Mouse (Mus musculus) embryonic facial prominence, embryonic 10.5 days (tissue): ENCODE data around the gene Mfsd6. TPM values are rescaled to one million over a fixed set of nuclear protein-coding genes. Genes with fewer than 3 reads are reported as not detected.

ENCODE experiments used
- DNase-seq: peaks from one replicate; pipeline ENCODE4 v3.0.0-alpha.2; 2017; ENCODE audit warnings: low spot score
- H3K27ac ChIP-seq: fragments of 300-500 bp; sonication (generic); replicated peaks from 2 replicates; pipeline ENCODE4 v1.5.1; 2016; ENCODE audit warnings: mild to moderate bottlenecking
- H3K27me3 ChIP-seq: fragments of 300-500 bp; sonication (generic); replicated peaks from 2 replicates; pipeline ENCODE4 v1.6.1; 2016; ENCODE audit warnings: low read depth, mild to moderate bottlenecking; ENCODE audit not compliant: poor library complexity, severe bottlenecking
- H3K36me3 ChIP-seq: fragments of 300-500 bp; sonication (generic); replicated peaks from 2 replicates; pipeline ENCODE4 v1.6.1; 2016; ENCODE audit warnings: mild to moderate bottlenecking, moderate library complexity
- H3K4me1 ChIP-seq: fragments of 300-500 bp; sonication (generic); 2 replicates; pipeline ENCODE4 v1.6.1; 2016
- H3K4me3 ChIP-seq: fragments of 300-500 bp; sonication (generic); 2 replicates; pipeline ENCODE4 v1.5.1; 2016; ENCODE audit warnings: mild to moderate bottlenecking, moderate library complexity
- H3K9me3 ChIP-seq: fragments of 300-500 bp; sonication (generic); 2 replicates; pipeline ENCODE4 v1.6.1; 2016; ENCODE audit warnings: mild to moderate bottlenecking
- WGBS: fragments of 180-500 bp; shearing (Covaris S2); methylation state at CpG from one replicate; pipeline ENCODE4 v1.1.7; 2016; 5-methylcytosine and 5-hydroxymethylcytosine counted together
- polyA plus RNA-seq: library from polyadenylated mRNA; unstranded; fragments of >200 nt; fragmentation: Nextera tagmentation; extraction: Ambion mirVana; gene quantifications from 2 replicates; pipeline ENCODE4 v1.2.1, GENCODE M21; 2016

Gene Mfsd6
- polyA plus RNA-seq, 1 experiment from 2014 or later: 1.0 TPM

- Histone ChIP-seq H3K27me3 (peaks cover 39% of the 10 kb centered on the region), H3K4me1 (peaks cover 11% of the 10 kb centered on the region), H3K9me3 (no peaks in the 10 kb centered on the region), H3K4me3 (no peak overlapping the region), H3K27ac (no peak overlapping the region), H3K36me3 (no peaks in the 10 kb centered on the region)
- no peak for DNase-seq
- WGBS: 84% methylated on average over 1 of the region's 1 CpGs
Observed at GRCm38 (mm10) chr1:52730258-52730657, 3.0 kb upstream of the Mfsd6 start.

- no peak overlapping the region for H3K27ac ChIP-seq
- DNase-seq: no peak
- no peak overlapping the region for H3K4me3 ChIP-seq
- H3K27me3 ChIP-seq: peaks cover 39% of the 10 kb centered on the region
- WGBS: 91% methylated on average over 5 of the region's 5 CpGs
- no peaks in the 10 kb centered on the region for H3K36me3 ChIP-seq
- peaks cover 11% of the 10 kb centered on the region for H3K4me1 ChIP-seq
- H3K9me3 ChIP-seq: no peaks in the 10 kb centered on the region
Observed at GRCm38 (mm10) chr1:52728857-52729489, 1.7 kb upstream of the Mfsd6 start.

GRCm38 (mm10) chr1:52726371-52727055 lies 749 bp downstream of the Mfsd6 start:
- H3K9me3 ChIP-seq: no peaks in the 10 kb centered on the region
- 1% methylated on average over 56 of the region's 56 CpGs for WGBS
- peaks cover 11% of the 10 kb centered on the region for H3K4me1 ChIP-seq
- H3K4me3 ChIP-seq: peak overlapping the region; percentile 92
- peaks cover 39% of the 10 kb centered on the region for H3K27me3 ChIP-seq
- H3K36me3 ChIP-seq: no peaks in the 10 kb centered on the region
- peak overlapping the region; percentile 86 for H3K27ac ChIP-seq
- DNase-seq: peak; percentile 61

- DNase-seq: no peak
- H3K27me3 ChIP-seq: peaks cover 22% of the 10 kb centered on the region
- 61% methylated on average over 4 of the region's 4 CpGs for WGBS
- H3K9me3 ChIP-seq: no peaks in the 10 kb centered on the region
- no peak overlapping the region for H3K4me3 ChIP-seq
- H3K36me3 ChIP-seq: no peaks in the 10 kb centered on the region
- peaks cover 16% of the 10 kb centered on the region for H3K4me1 ChIP-seq
- H3K27ac ChIP-seq: no peak overlapping the region
Observed at GRCm38 (mm10) chr1:52722586-52722985, 4.7 kb downstream of the Mfsd6 start.

GRCm38 (mm10) chr1:52719096-52719495 lies 8.2 kb downstream of the Mfsd6 start:
- Histone ChIP-seq H3K4me1 (peaks cover 5% of the 10 kb centered on the region), H3K4me3 (no peak overlapping the region), H3K9me3 (no peaks in the 10 kb centered on the region), H3K27ac (no peak overlapping the region), H3K27me3 (no peaks in the 10 kb centered on the region), H3K36me3 (no peaks in the 10 kb centered on the region)
- DNase-seq: peak; percentile 13
- 61% methylated on average over 5 of the region's 5 CpGs for WGBS

GRCm38 (mm10) chr1:52718068-52718748 lies 9.1 kb downstream of the Mfsd6 start:
- peaks cover 5% of the 10 kb centered on the region for H3K4me1 ChIP-seq
- H3K27me3 ChIP-seq: no peaks in the 10 kb centered on the region
- WGBS: 50% methylated on average over 3 of the region's 3 CpGs
- no peak overlapping the region for H3K4me3 ChIP-seq
- no peaks in the 10 kb centered on the region for H3K9me3 ChIP-seq
- H3K36me3 ChIP-seq: no peaks in the 10 kb centered on the region
- no peak overlapping the region for H3K27ac ChIP-seq
- DNase-seq: no peak

GRCm38 (mm10) chr1:52714451-52714850 lies 12.8 kb downstream of the Mfsd6 start:
- H3K27ac ChIP-seq: no peak overlapping the region
- no peaks in the 10 kb centered on the region for H3K9me3 ChIP-seq
- H3K36me3 ChIP-seq: no peaks in the 10 kb centered on the region
- no peak overlapping the region for H3K4me3 ChIP-seq
- no peak for DNase-seq
- WGBS: 54% methylated on average over 1 of the region's 1 CpGs
- no peaks in the 10 kb centered on the region for H3K27me3 ChIP-seq
- H3K4me1 ChIP-seq: peaks cover 5% of the 10 kb centered on the region

GRCm38 (mm10) chr1:52714021-52714420 lies 13.2 kb downstream of the Mfsd6 start:
- Histone ChIP-seq H3K9me3 (no peaks in the 10 kb centered on the region), H3K4me3 (no peak overlapping the region), H3K27me3 (no peaks in the 10 kb centered on the region), H3K4me1 (peaks cover 5% of the 10 kb centered on the region), H3K27ac (no peak overlapping the region), H3K36me3 (no peaks in the 10 kb centered on the region)
- no peak for DNase-seq
- WGBS: 48% methylated on average over 3 of the region's 3 CpGs

- DNase-seq: no peak
- H3K4me1 ChIP-seq: no peaks in the 10 kb centered on the region; the same call in 1 of the 2 replicates
- H3K27ac ChIP-seq: no peak overlapping the region
- H3K4me3 ChIP-seq: no peak overlapping the region
- no peaks in the 10 kb centered on the region for H3K9me3 ChIP-seq
- no peaks in the 10 kb centered on the region; the same call in 1 of the 2 replicates for H3K36me3 ChIP-seq
- 83% methylated on average over 6 of the region's 6 CpGs for WGBS
- H3K27me3 ChIP-seq: no peaks in the 10 kb centered on the region
Observed at GRCm38 (mm10) chr1:52708745-52709144, 18.5 kb downstream of the Mfsd6 start.

GRCm38 (mm10) chr1:52707030-52707429 lies 20.2 kb downstream of the Mfsd6 start:
- WGBS: 86% methylated on average over 3 of the region's 3 CpGs
- H3K27ac ChIP-seq: no peak overlapping the region
- no peaks in the 10 kb centered on the region; the same call in 1 of the 2 replicates for H3K4me1 ChIP-seq
- no peak overlapping the region for H3K4me3 ChIP-seq
- DNase-seq: no peak
- H3K9me3 ChIP-seq: no peaks in the 10 kb centered on the region
- no peaks in the 10 kb centered on the region; the same call in 1 of the 2 replicates for H3K36me3 ChIP-seq
- no peaks in the 10 kb centered on the region for H3K27me3 ChIP-seq

GRCm38 (mm10) chr1:52702738-52703491 lies 24.3 kb downstream of the Mfsd6 start:
- H3K4me1 ChIP-seq: no peaks in the 10 kb centered on the region
- H3K9me3 ChIP-seq: no peaks in the 10 kb centered on the region
- no peak overlapping the region for H3K27ac ChIP-seq
- DNase-seq: no peak
- WGBS: 81% methylated on average over 7 of the region's 7 CpGs
- H3K4me3 ChIP-seq: no peak overlapping the region
- no peaks in the 10 kb centered on the region for H3K36me3 ChIP-seq
- no peaks in the 10 kb centered on the region for H3K27me3 ChIP-seq

GRCm38 (mm10) chr1:52701941-52702340 lies 25.3 kb downstream of the Mfsd6 start:
- Histone ChIP-seq H3K27me3 (no peaks in the 10 kb centered on the region), H3K9me3 (no peaks in the 10 kb centered on the region), H3K4me3 (no peak overlapping the region), H3K36me3 (no peaks in the 10 kb centered on the region), H3K27ac (no peak overlapping the region), H3K4me1 (no peaks in the 10 kb centered on the region)
- no peak for DNase-seq
- 87% methylated on average over 1 of the region's 1 CpGs for WGBS
